In the genomic region with DNA sequence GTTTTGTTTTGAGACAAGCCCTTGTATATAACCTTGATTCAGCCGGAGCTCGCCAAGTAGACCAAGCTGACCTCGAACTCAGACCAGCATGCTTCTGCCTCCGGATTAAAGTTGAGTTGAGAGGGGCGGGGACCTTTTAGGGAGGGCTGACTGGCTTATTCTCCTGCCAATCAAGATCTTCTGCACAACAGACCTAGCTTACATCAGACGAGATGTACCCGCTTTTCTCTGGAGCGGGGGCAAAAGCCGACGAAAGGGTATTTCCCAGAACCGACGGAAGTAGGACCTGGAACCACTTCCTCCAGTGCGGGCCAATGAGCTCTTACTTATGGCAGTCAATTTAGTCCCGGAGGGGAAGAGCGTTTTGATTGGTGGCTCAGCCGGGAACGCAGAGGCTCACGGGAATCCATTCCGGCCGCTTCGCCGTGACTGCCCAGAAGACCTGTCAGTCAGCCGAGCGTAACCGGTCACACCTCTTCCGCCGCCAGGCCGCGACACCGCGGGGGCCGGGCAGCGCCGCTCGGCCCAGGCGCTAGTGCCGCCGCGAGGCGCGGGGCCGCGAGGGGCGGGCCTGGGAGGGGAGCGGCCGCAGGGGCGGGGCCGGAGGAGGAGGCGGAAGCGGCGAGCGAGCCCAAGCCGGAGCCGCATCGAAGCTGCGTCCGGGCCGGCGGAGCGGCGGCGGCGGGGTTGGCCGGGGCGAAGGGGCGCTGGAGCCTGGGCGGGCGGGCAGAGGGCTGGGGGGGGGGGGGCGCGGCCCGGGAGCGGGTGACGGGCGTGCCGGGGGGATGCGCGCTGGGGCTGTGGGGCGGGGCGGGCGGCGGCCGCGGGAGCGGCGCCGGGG, we compare ENCODE assay signal across 8 mouse cellular contexts. TPM values are rescaled to one million over a fixed set of nuclear protein-coding genes. Genes with fewer than 3 reads are reported as not detected.
DNase-seq lines count a peak whose midpoint lies in the region; ATAC-seq and TF ChIP-seq lines count a peak whose summit lies in the region.

A gene (plus strand): TSS at position 401 of the 841 bp plus-strand sequence.

- H3K4me3 ChIP-seq in gastrocnemius, adult 2 months, result peak within 1 kb of the TSS; percentile 90
- H3K4me3 ChIP-seq in hindbrain, postnatal 0 days (ENCODE audit: low read length), result peak within 1 kb of the TSS; percentile 94
- peak within 1 kb of the TSS; percentile 84 for H3K4me3 ChIP-seq in left cerebral cortex, adult 2 months

- TF ChIP-seq CTCF in gastrocnemius, adult 2 months (IDR thresholded peaks at IDR 0.05), result no peak
- TF ChIP-seq CTCF in hindbrain, postnatal 0 days (IDR thresholded peaks at IDR 0.05; ENCODE audit: low read depth), result no peak
- TF ChIP-seq CTCF in left cerebral cortex, adult 2 months (IDR thresholded peaks at IDR 0.05), result no peak

- H3K4me1 ChIP-seq in hindbrain, postnatal 0 days (ENCODE audit: insufficient read depth, low read length), result peaks cover 13% of the 10 kb centered on the region

- H3K4me2 ChIP-seq in hindbrain, postnatal 0 days (ENCODE audit: low read depth, low read length), result peak within 1 kb of the TSS; percentile 90

- H3K27me3 ChIP-seq in hindbrain, postnatal 0 days (ENCODE audit: insufficient read depth, low read length), result no peaks in the 10 kb centered on the region

- no peaks in the 10 kb centered on the region for H3K9me3 ChIP-seq in hindbrain, postnatal 0 days (ENCODE audit: low read length)

- peak; percentile 88 for ATAC-seq in common myeloid progenitor, adult 5-6 weeks (replicated peaks; ENCODE audit: low read depth, poor library complexity, severe bottlenecking)
- ATAC-seq in hindbrain, postnatal 0 days, result peak; percentile 98
- peak; percentile 84 for ATAC-seq in megakaryocyte, adult 5-6 weeks (ENCODE audit: poor library complexity, severe bottlenecking)

- H3K27ac ChIP-seq in gastrocnemius, adult 2 months, result peak within 1 kb of the TSS; percentile 95
- H3K27ac ChIP-seq in hindbrain, postnatal 0 days, result peak within 1 kb of the TSS; percentile 90
- peak within 1 kb of the TSS; percentile 87 for H3K27ac ChIP-seq in left cerebral cortex, adult 2 months

- WGBS in hindbrain, postnatal 0 days, result under 1% methylated on average over 47 of the region's 86 CpGs

- H3K9ac ChIP-seq in hindbrain, postnatal 0 days (replicated peaks; ENCODE audit: low read length), result peak within 1 kb of the TSS; percentile 91

- intact Hi-C loops in gastrocnemius, adult 2 months (cut with DNase I), result no loop called here
- intact Hi-C loops in left cerebral cortex, adult 2 months (cut with DNase I), result no loop called here

- DNase-seq in ZHBTc4 (ENCODE audit: low read depth, low spot score), result peak; percentile 98
- peak; percentile 98 for DNase-seq in gastrocnemius, adult 2 months
- peak; percentile 99 for DNase-seq in hindbrain, postnatal 0 days (ENCODE audit: low spot score)
- DNase-seq in left cerebral cortex, adult 2 months (ENCODE audit: extremely low spot score in 1 of 2, low spot score in 2 of 2), result peak; percentile 94 to 97
- DNase-seq in right cerebral cortex, adult 2 months (ENCODE audit: low spot score in 2 of 2), result peak; percentile 96
- peak; percentile 95 for DNase-seq in urinary bladder, postnatal 14 days (ENCODE audit: low spot score)

- H3K36me3 ChIP-seq in hindbrain, postnatal 0 days (ENCODE audit: insufficient read depth, low read length), result no peaks in the 10 kb centered on the region

RNA-seq across cellular contexts. Expression of the gene that starts here (rescaled TPM):
- total RNA-seq in common myeloid progenitor, adult 5-6 weeks (2017), result 67.3 and 75.9 TPM in 2 replicates
- total RNA-seq in gastrocnemius, adult 2 months (2021), result 10 to 100 TPM; 19.7 to 20.3 TPM
- 50.5 and 59.3 TPM in 2 replicates for total RNA-seq in hindbrain, postnatal 0 days (2014; rRNA removed)
- 19.8 and 21.1 TPM in 2 replicates for polyA plus RNA-seq in hindbrain, postnatal 0 days (2015; fragmentation: Nextera tagmentation; extraction: Ambion mirVana)
- 10 to 100 TPM; 74.6 to 82.4 TPM for total RNA-seq in left cerebral cortex, adult 2 months (2021)
- total RNA-seq in megakaryocyte, adult 5-6 weeks (2015), result 59.3 and 63.4 TPM in 2 replicates
- 65.0 and 70.5 TPM in 2 replicates for total RNA-seq in megakaryocyte, adult 5-6 weeks (2017)

Comparison
In these comparisons a context has a peak if more than half of its experiments do, and no peak if none do; other contexts are left out.
1. Peak in every context shown above with its lines: DNase-seq, ATAC-seq, H3K4me3 ChIP-seq and H3K27ac ChIP-seq.